Mouse (Mus musculus) embryo, embryonic 10 days (tissue): ENCODE data around the gene St3gal4.

Experiments
- DNase-seq: peaks from one replicate; pipeline ENCODE4 v3.0.0-alpha.2; 2015; ENCODE audit warnings: low spot score

St3gal4 gene

GRCm38 (mm10) chr9:35128564-35128963 lies 9.5 kb upstream of the St3gal4 start:
- no peak for DNase-seq

- no peak for DNase-seq
Observed at GRCm38 (mm10) chr9:35127561-35127960, 8.5 kb upstream of the St3gal4 start.

GRCm38 (mm10) chr9:35127147-35127546 lies 8.1 kb upstream of the St3gal4 start:
- DNase-seq: no peak

- DNase-seq: no peak
Observed at GRCm38 (mm10) chr9:35124678-35124955, 5.5 kb upstream of the St3gal4 start.

- DNase-seq: no peak
Observed at GRCm38 (mm10) chr9:35123804-35124677, 5.0 kb upstream of the St3gal4 start.

GRCm38 (mm10) chr9:35123456-35123803 lies 4.4 kb upstream of the St3gal4 start:
- no peak for DNase-seq

- DNase-seq: no peak
Observed at GRCm38 (mm10) chr9:35122551-35123266, 3.6 kb upstream of the St3gal4 start.

- DNase-seq: no peak
Observed at GRCm38 (mm10) chr9:35118563-35118962, 505 bp downstream of the St3gal4 start.

GRCm38 (mm10) chr9:35117384-35118295 lies 1.4 kb downstream of the St3gal4 start:
- DNase-seq: peak; percentile 40

GRCm38 (mm10) chr9:35116391-35117381 lies 2.4 kb downstream of the St3gal4 start:
- peak; percentile 90 for DNase-seq

- no peak for DNase-seq
Observed at GRCm38 (mm10) chr9:35115804-35116203, 3.3 kb downstream of the St3gal4 start.

GRCm38 (mm10) chr9:35115299-35115698 lies 3.8 kb downstream of the St3gal4 start:
- DNase-seq: no peak

GRCm38 (mm10) chr9:35114234-35114633 lies 4.8 kb downstream of the St3gal4 start:
- no peak for DNase-seq

GRCm38 (mm10) chr9:35111941-35112595 lies 7.0 kb downstream of the St3gal4 start:
- peak; percentile 74 for DNase-seq

- DNase-seq: no peak
Observed at GRCm38 (mm10) chr9:35111446-35111845, 7.6 kb downstream of the St3gal4 start.

GRCm38 (mm10) chr9:35110567-35110966 lies 8.5 kb downstream of the St3gal4 start:
- DNase-seq: no peak

GRCm38 (mm10) chr9:35110051-35110450 lies 9.0 kb downstream of the St3gal4 start:
- no peak for DNase-seq

GRCm38 (mm10) chr9:35108916-35109315 lies 10.2 kb downstream of the St3gal4 start:
- no peak for DNase-seq

- no peak for DNase-seq
Observed at GRCm38 (mm10) chr9:35108066-35108465, 11.0 kb downstream of the St3gal4 start.

- DNase-seq: no peak
Observed at GRCm38 (mm10) chr9:35107396-35107795, 11.7 kb downstream of the St3gal4 start.
